Mouse (Mus musculus): ENCODE results near the gene Gm20869. TPM values are rescaled to one million over a fixed set of nuclear protein-coding genes. Genes with fewer than 3 reads are reported as not detected.
"Not testable (repeated sequence)": the region's sequence is repeated elsewhere in the genome, so short reads cannot be mapped to it uniquely, and the experiment has no call there.

Gene Gm20869
- polyA plus RNA-seq (2012; rRNA removed), result not detected in 2 replicates

DNA sequence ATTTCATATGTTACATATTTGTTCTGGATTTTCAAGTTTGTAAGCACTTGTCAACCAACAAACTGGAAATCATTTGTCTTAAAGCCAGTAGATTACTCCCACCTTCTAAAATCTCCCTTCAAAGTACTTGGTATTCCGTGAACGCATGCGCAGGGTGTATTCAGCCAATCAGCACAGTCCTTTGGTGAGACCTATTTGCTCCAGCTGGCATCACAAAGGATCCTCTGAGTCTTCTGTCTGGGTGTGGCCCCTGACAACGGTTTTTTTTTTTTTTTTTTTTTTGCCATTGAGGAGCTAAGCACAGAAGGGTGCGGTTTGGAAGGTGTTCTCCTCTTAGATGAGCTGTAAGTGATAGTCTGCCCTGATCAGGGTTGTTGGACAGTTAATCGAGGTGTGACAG lies at the start of gene Gm20869:
TSS of gene Gm20869 (plus strand) at position 301 of the 400 bp plus-strand sequence.
- not testable (repeated sequence) for H3K36me3 ChIP-seq (ENCODE audit: control insufficient read depth, insufficient read depth, low read length); H3K4me1 ChIP-seq (ENCODE audit: control insufficient read depth, insufficient read depth, insufficient read length); H3K27ac ChIP-seq (ENCODE audit: insufficient read depth, low read length); H3K4me3 ChIP-seq (ENCODE audit: extremely low read depth, insufficient read depth, insufficient read length); H3K27me3 ChIP-seq (ENCODE audit: control insufficient read depth, insufficient read depth, low read length); DNase-seq (ENCODE audit: low read depth in 1 of 2, low spot score in 2 of 2)
- no CpG with 5 or more reads among the region's 6 CpGs for WGBS

Other genes starting within 250 kb of the Gm20869 start
- not detected in 2 replicates for gene Gm20870, start 222.6 kb downstream of the Gm20869 start, polyA plus RNA-seq (2012; rRNA removed)